Mouse (Mus musculus) thymus, adult 2 months (tissue): ENCODE results near the gene Olfr551. TPM values are rescaled to one million over a fixed set of nuclear protein-coding genes. Genes with fewer than 3 reads are reported as not detected.
"Not testable (repeated sequence)": the region's sequence is repeated elsewhere in the genome, so short reads cannot be mapped to it uniquely, and the experiment has no call there.

Source experiments
- DNase-seq: peaks from one replicate; pipeline ENCODE4 v3.0.0; 2021
- H3K27ac ChIP-seq: fragments of 200-500 bp; 2 replicates; pipeline ENCODE4 v1.5.1; 2012; ENCODE audit warnings: low read length, control low read depth; ENCODE audit not compliant: control insufficient read depth, insufficient read depth
- H3K27me3 ChIP-seq: fragments of 200-500 bp; 2 replicates; pipeline ENCODE4 v1.6.1; 2012; ENCODE audit warnings: mild to moderate bottlenecking, low read length, moderate library complexity, mixed read lengths; ENCODE audit not compliant: control insufficient read depth, insufficient read depth
- H3K36me3 ChIP-seq: fragments of 200-500 bp; 2 replicates; pipeline ENCODE4 v1.6.1; 2012; ENCODE audit warnings: mild to moderate bottlenecking, low read length, moderate library complexity; ENCODE audit not compliant: control insufficient read depth, insufficient read depth
- H3K4me1 ChIP-seq: fragments of 200-500 bp; replicated peaks from 2 replicates; pipeline ENCODE4 v1.6.1; 2012; ENCODE audit warnings: low read length; ENCODE audit not compliant: control insufficient read depth, insufficient read depth
- H3K4me3 ChIP-seq: fragments of 200-500 bp; 2 replicates; pipeline ENCODE4 v1.5.1; 2012; ENCODE audit warnings: mild to moderate bottlenecking, low read length, control low read depth, moderate library complexity; ENCODE audit not compliant: control insufficient read depth, insufficient read depth
- CTCF ChIP-seq: fragments of 200-500 bp; IDR thresholded peaks from 2 replicates; pipeline ENCODE4 v1.5.1; 2012; ENCODE audit warnings: mild to moderate bottlenecking, control low read depth, low read length, moderate library complexity, borderline replicate concordance; ENCODE audit not compliant: control insufficient read depth, poor library complexity, insufficient read depth; ENCODE audit errors: extremely low read depth
- POLR2A ChIP-seq: fragments of 200-500 bp; IDR thresholded peaks from 2 replicates; pipeline ENCODE4 v1.6.1; 2012; ENCODE audit warnings: mild to moderate bottlenecking, low read length, control low read depth, moderate library complexity; ENCODE audit not compliant: control insufficient read depth, poor library complexity, insufficient read depth; ENCODE audit errors: extremely low read depth
- WGBS: fragments of 180-500 bp; shearing (Covaris S2); methylation state at CpG from one replicate; pipeline ENCODE4 v1.1.7; 2018; 5-methylcytosine and 5-hydroxymethylcytosine counted together
- polyA plus RNA-seq: library from polyadenylated mRNA; depleted of rRNA; stranded (reverse); fragments of >200 nt; gene quantifications from 2 replicates; pipeline ENCODE4 v1.2.3, GENCODE M21; 2012; rRNA removed

Olfr551 gene
- not detected in 2 replicates for polyA plus RNA-seq

GRCm38 (mm10) chr7:102591786-102592185, at the start of gene Olfr551:
Olfr551 (minus strand) TSS chr7:102591886.
- Histone ChIP-seq H3K36me3 (no peaks in the 10 kb centered on the region), H3K4me3 (no peak within 1 kb of the TSS), H3K27ac (no peak within 1 kb of the TSS), H3K27me3 (no peaks in the 10 kb centered on the region), H3K4me1 (no peaks in the 10 kb centered on the region)
- 95% methylated on average over 3 of the region's 3 CpGs for WGBS
- TF ChIP-seq POLR2A = no peak
- TF ChIP-seq CTCF = no peak
- no peak for DNase-seq

GRCm38 (mm10) chr7:102638132-102638531, 46.4 kb upstream of the Olfr551 start, which contains the start of gene Olfr554:
Olfr554 (plus strand) TSS chr7:102638432.
- WGBS = 86% methylated on average over 1 of the region's 1 CpGs
- H3K4me1 ChIP-seq = no peaks in the 10 kb centered on the region
- no peak for DNase-seq
- H3K27ac ChIP-seq = no peak within 1 kb of the TSS
- H3K36me3 ChIP-seq = no peaks in the 10 kb centered on the region
- H3K27me3 ChIP-seq = no peaks in the 10 kb centered on the region
- no peak within 1 kb of the TSS for H3K4me3 ChIP-seq
- TF ChIP-seq POLR2A (no peak), CTCF (no peak)

- Histone ChIP-seq H3K27ac (no peak overlapping the region), H3K4me1 (no peaks in the 10 kb centered on the region), H3K4me3 (no peak overlapping the region), H3K36me3 (no peaks in the 10 kb centered on the region), H3K27me3 (no peaks in the 10 kb centered on the region)
- DNase-seq = peak; percentile 53
- no peak for TF ChIP-seq CTCF
- no peak for TF ChIP-seq POLR2A
- 14% methylated on average over 3 of the region's 3 CpGs for WGBS
Measured at GRCm38 (mm10) chr7:102636665-102637064, 45.0 kb upstream of the Olfr551 start.

- not testable (repeated sequence) for H3K4me1 ChIP-seq, H3K36me3 ChIP-seq, H3K27ac ChIP-seq, DNase-seq, H3K4me3 ChIP-seq, H3K27me3 ChIP-seq
- 92% methylated on average over 19 of the region's 19 CpGs for WGBS
Measured at GRCm38 (mm10) chr7:102620368-102620767, 28.7 kb upstream of the Olfr551 start.

GRCm38 (mm10) chr7:102619608-102620007, 27.9 kb upstream of the Olfr551 start:
- DNase-seq = no peak
- H3K27ac ChIP-seq = no peak overlapping the region
- no peaks in the 10 kb centered on the region for H3K27me3 ChIP-seq
- H3K36me3 ChIP-seq = no peaks in the 10 kb centered on the region
- H3K4me3 ChIP-seq = no peak overlapping the region
- 59% methylated on average over 5 of the region's 5 CpGs for WGBS
- TF ChIP-seq CTCF (no peak), POLR2A (no peak)
- no peaks in the 10 kb centered on the region for H3K4me1 ChIP-seq

GRCm38 (mm10) chr7:102618118-102618517, 26.4 kb upstream of the Olfr551 start, which contains the start of gene Olfr553:
Olfr553 (minus strand) TSS chr7:102618218.
- H3K27ac ChIP-seq = no peak within 1 kb of the TSS
- TF ChIP-seq CTCF = no peak
- no peak for TF ChIP-seq POLR2A
- H3K4me1 ChIP-seq = no peaks in the 10 kb centered on the region
- H3K27me3 ChIP-seq = no peaks in the 10 kb centered on the region
- no peak within 1 kb of the TSS for H3K4me3 ChIP-seq
- H3K36me3 ChIP-seq = no peaks in the 10 kb centered on the region
- no peak for DNase-seq

GRCm38 (mm10) chr7:102597378-102598031, 5.8 kb upstream of the Olfr551 start, which contains the start of gene Olfr552:
Olfr552 (plus strand) TSS chr7:102597770.
- H3K27ac ChIP-seq = no peak within 1 kb of the TSS
- TF ChIP-seq POLR2A (no peak), CTCF (no peak)
- no peak within 1 kb of the TSS for H3K4me3 ChIP-seq
- WGBS = 12% methylated on average over 1 of the region's 1 CpGs
- no peaks in the 10 kb centered on the region for H3K36me3 ChIP-seq
- H3K4me1 ChIP-seq = no peaks in the 10 kb centered on the region
- no peaks in the 10 kb centered on the region for H3K27me3 ChIP-seq
- DNase-seq = no peak
